Mouse (Mus musculus): ENCODE results near the gene Irgq. TPM values are rescaled to one million over a fixed set of nuclear protein-coding genes. Genes with fewer than 3 reads are reported as not detected.
A peak's percentile ranks its signal among the peaks of the same experiment; 100 is the strongest.
"Not testable (repeated sequence)": the region's sequence is repeated elsewhere in the genome, so short reads cannot be mapped to it uniquely, and the experiment has no call there.

Irgq gene
- total and polyA plus RNA-seq, 3 experiments = 4.7 to 5.8 TPM; not detected in 1

DNA sequence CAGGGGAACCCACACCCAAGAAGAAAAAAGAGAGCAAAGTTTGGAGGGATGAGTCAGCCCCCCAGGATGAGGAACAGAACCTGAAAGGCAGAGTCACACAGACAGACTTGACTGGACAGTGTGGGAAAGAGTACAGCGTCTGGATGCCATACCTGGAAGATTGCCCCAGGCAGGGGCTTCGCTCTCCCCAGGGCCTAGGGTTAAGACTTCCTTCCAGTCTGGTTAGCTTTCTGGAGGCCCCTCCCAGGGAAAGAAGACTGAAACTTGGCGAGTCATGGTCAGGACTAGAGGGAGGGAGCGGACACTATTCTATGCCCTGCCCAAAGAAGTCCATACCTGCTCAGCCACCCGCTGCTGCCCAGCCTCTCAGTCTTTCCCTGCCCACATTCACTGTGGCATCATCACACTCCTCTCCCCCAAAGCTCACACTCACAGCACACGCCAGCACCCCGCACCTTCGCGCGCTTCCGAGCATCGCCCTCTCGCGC is 49.5 kb upstream of the Irgq start:
- H3K9ac ChIP-seq (ENCODE audit: control insufficient read depth, low read depth, low read length, poor library complexity, severe bottlenecking) = no peak overlapping the region
- TF ChIP-seq UBTF (IDR thresholded peaks at IDR 0.05; ENCODE audit: borderline replicate concordance, insufficient read depth, low read depth, low read length) (no peak), E2F4 (IDR thresholded peaks at IDR 0.05; ENCODE audit: borderline replicate concordance, low read depth, low read length) (no peak)
- H3K4me1 ChIP-seq (ENCODE audit: control insufficient read depth in 1 of 2, insufficient read depth in 2 of 2, low read length in 2 of 2) = no peaks in the 10 kb centered on the region; a peak in 2 of 4 replicates
- peaks cover 1 to 2% of the 10 kb centered on the region in 2 experiments; a peak in 2 of 4 replicates for H3K27me3 ChIP-seq (ENCODE audit: control insufficient read depth in 1 of 2, insufficient read depth in 2 of 2, low read length in 2 of 2)
- H3K36me3 ChIP-seq (ENCODE audit: control insufficient read depth in 1 of 2, insufficient read depth in 2 of 2, low read length in 2 of 2) = no peaks in the 10 kb centered on the region
- H3K27ac ChIP-seq (ENCODE audit: control insufficient read depth, low read depth, low read length) = no peak overlapping the region
- no peak for DNase-seq (ENCODE audit: low read depth, low spot score)
- no peaks in the 10 kb centered on the region for H3K79me2 ChIP-seq (ENCODE audit: control insufficient read depth, insufficient read depth, low read length, poor library complexity)
- H3K9me3 ChIP-seq (replicated peaks; ENCODE audit: insufficient read depth, low read length) = no peaks in the 10 kb centered on the region
- no peak overlapping the region for H3K4me3 ChIP-seq (ENCODE audit: control insufficient read depth in 1 of 2, insufficient read depth in 1 of 2, low read depth in 2 of 2, low read length in 2 of 2)

DNA sequence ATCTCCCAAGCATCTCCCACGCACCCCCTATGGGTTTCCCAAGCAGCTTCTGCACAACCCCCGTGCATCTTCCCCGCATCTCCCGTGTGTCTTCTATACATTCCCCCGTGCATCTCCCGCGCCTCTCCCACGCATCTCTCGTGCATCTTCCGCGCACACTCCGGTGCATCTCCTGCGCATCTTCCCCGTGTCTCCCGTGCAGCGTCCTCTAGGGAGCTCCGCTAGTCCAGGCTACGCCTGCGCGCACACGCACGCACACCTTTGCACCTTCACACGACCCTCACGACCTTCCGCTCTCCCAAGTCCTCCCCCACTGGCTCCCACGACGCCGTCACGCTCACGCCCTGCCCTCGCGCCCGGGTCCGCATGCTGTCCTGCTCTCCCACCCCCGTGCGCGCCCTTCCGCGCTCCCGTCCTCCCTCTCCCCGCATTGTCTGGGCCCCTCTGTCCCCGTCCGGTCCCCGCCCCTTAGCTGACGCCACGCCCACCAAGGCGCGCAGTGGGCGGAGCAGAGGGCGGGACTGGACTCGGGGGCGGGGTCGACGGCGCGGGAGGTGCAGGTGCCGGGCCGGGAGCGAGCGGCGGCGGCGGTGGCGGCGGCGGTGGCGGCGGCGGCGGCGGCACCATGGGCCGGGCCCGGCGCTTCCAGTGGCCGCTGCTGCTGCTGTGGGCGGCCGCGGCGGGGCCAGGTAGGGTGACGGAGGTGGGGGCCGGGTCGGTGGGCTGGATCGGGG is 48.8 kb upstream of the Irgq start, which contains the start of gene Cadm4:
Gene Cadm4, plus strand, starts transcription at position 550 of the 734 bp plus-strand sequence.
- Histone ChIP-seq H3K79me2 (ENCODE audit: control insufficient read depth, insufficient read depth, low read length, poor library complexity) (no peaks in the 10 kb centered on the region), H3K36me3 (ENCODE audit: control insufficient read depth in 1 of 2, insufficient read depth in 2 of 2, low read length in 2 of 2) (no peaks in the 10 kb centered on the region), H3K9me3 (replicated peaks; ENCODE audit: insufficient read depth, low read length) (no peaks in the 10 kb centered on the region), H3K9ac (ENCODE audit: control insufficient read depth, low read depth, low read length, poor library complexity, severe bottlenecking) (no peak within 1 kb of the TSS), H3K4me3 (ENCODE audit: control insufficient read depth in 1 of 2, insufficient read depth in 1 of 2, low read depth in 2 of 2, low read length in 2 of 2) (peak within 1 kb of the TSS in 1 of 2 experiments; percentile 37; a peak in 3 of 4 replicates), H3K27me3 (ENCODE audit: control insufficient read depth in 1 of 2, insufficient read depth in 2 of 2, low read length in 2 of 2) (peaks cover 1 to 2% of the 10 kb centered on the region in 2 experiments; a peak in 2 of 4 replicates), H3K4me1 (ENCODE audit: control insufficient read depth in 1 of 2, insufficient read depth in 2 of 2, low read length in 2 of 2) (no peaks in the 10 kb centered on the region; a peak in 2 of 4 replicates), H3K27ac (ENCODE audit: control insufficient read depth, low read depth, low read length) (no peak within 1 kb of the TSS)
- DNase-seq (ENCODE audit: low read depth, low spot score) = peak; percentile 55
- TF ChIP-seq NELFE (IDR thresholded peaks at IDR 0.05; ENCODE audit: low read depth, low read length) (no peak), POLR2A (IDR thresholded peaks at IDR 0.05; ENCODE audit: control insufficient read depth in 1 of 2, insufficient read depth in 1 of 2, low read depth in 1 of 2, low read length in 2 of 2, poor library complexity in 1 of 2) (peak in 1 of 2 experiments; percentile 38; a peak in 1 of 4 replicates)

DNA sequence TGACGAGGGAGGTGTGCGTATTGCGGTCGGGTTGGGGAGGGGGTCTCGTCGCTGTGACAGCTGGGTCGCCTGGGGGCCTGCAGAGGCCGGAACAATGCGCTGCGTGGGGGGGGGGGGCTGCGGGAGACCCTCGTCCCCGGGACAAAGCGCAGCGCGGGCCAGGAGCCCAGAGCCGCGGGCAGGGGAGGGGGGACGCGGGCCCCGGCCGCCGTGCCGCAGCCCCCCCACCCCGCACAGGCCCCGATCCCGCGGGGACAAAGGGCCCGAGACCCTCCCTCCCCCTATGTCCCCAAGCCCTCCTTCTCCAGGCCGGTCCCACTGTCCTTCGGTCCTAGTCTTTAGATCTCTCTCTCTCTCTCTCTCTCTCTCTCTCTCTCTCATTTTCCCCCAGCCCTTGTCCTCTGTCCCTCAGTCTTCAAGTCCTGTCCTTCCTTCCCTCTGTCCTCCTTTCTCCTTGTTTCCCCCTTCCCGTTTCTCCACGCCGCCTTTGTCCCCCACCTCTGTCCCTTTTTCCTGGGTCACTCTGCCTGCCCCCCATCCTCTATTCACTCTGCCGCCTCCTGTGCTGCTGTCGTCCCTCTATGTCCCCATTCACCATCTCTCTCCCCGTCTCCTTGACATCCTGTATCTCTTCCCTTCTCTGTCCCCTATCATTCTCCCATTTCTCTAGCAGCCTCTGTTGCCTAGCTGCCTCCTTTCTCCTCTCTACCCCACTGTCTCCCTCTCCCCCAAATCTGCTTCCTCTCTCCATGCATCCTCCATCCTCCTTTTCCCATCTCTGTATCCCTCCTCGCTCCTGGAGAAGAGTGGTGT is 48.1 kb upstream of the Irgq start:
- no peaks in the 10 kb centered on the region for H3K9me3 ChIP-seq (replicated peaks; ENCODE audit: insufficient read depth, low read length)
- no peaks in the 10 kb centered on the region for H3K36me3 ChIP-seq (ENCODE audit: control insufficient read depth in 1 of 2, insufficient read depth in 2 of 2, low read length in 2 of 2)
- no peak overlapping the region for H3K9ac ChIP-seq (ENCODE audit: control insufficient read depth, low read depth, low read length, poor library complexity, severe bottlenecking)
- no peaks in the 10 kb centered on the region for H3K79me2 ChIP-seq (ENCODE audit: control insufficient read depth, insufficient read depth, low read length, poor library complexity)
- no peak overlapping the region for H3K27ac ChIP-seq (ENCODE audit: control insufficient read depth, low read depth, low read length)
- H3K4me3 ChIP-seq (ENCODE audit: control insufficient read depth in 1 of 2, insufficient read depth in 1 of 2, low read depth in 2 of 2, low read length in 2 of 2) = no peak overlapping the region; a peak in 1 of 4 replicates
- DNase-seq (ENCODE audit: low read depth, low spot score) = no peak
- no peak for TF ChIP-seq TAL1 (IDR thresholded peaks at IDR 0.05; ENCODE audit: low read length)
- no peak for TF ChIP-seq TBP (IDR thresholded peaks at IDR 0.05; ENCODE audit: low read depth, low read length)
- TF ChIP-seq GATA1 (IDR thresholded peaks at IDR 0.05; ENCODE audit: low read depth, low read length) = no peak
- no peak for TF ChIP-seq SMC3 (IDR thresholded peaks at IDR 0.05; ENCODE audit: low read depth, low read length)
- no peak for TF ChIP-seq RCOR1 (IDR thresholded peaks at IDR 0.05; ENCODE audit: low read depth, low read length)
- no peak for TF ChIP-seq CTCF (IDR thresholded peaks at IDR 0.05 in 2 of 3, conservative IDR thresholded peaks at IDR 0.05 in 1 of 3; ENCODE audit: control insufficient read depth in 1 of 3, insufficient read depth in 1 of 3, low read depth in 2 of 3, low read length in 3 of 3, poor library complexity in 1 of 3, severe bottlenecking in 1 of 3)
- no peak for TF ChIP-seq ETS1 (IDR thresholded peaks at IDR 0.05; ENCODE audit: low read depth, low read length)
- no peak for TF ChIP-seq MAZ (IDR thresholded peaks at IDR 0.05; ENCODE audit: low read depth, low read length)
- no peak for TF ChIP-seq ZNF384 (IDR thresholded peaks at IDR 0.05; ENCODE audit: low read depth, low read length)
- no peak for TF ChIP-seq USF2 (IDR thresholded peaks at IDR 0.05; ENCODE audit: borderline replicate concordance in 1 of 2, insufficient read depth in 1 of 2, low read depth in 1 of 2, low read length in 2 of 2)
- TF ChIP-seq POLR2A (IDR thresholded peaks at IDR 0.05; ENCODE audit: control insufficient read depth in 1 of 2, insufficient read depth in 1 of 2, low read depth in 1 of 2, low read length in 2 of 2, poor library complexity in 1 of 2) = no peak
- TF ChIP-seq JUND (IDR thresholded peaks at IDR 0.05; ENCODE audit: low read depth, low read length) = no peak
- TF ChIP-seq KAT2A (conservative IDR thresholded peaks at IDR 0.05; ENCODE audit: low read depth, low read length) = no peak
- TF ChIP-seq POLR2AphosphoS2 (IDR thresholded peaks at IDR 0.05; ENCODE audit: low read length) = no peak
- no peak for TF ChIP-seq CHD2 (IDR thresholded peaks at IDR 0.05; ENCODE audit: low read length)
- peaks cover 1 to 2% of the 10 kb centered on the region in 2 experiments; a peak in 2 of 4 replicates for H3K27me3 ChIP-seq (ENCODE audit: control insufficient read depth in 1 of 2, insufficient read depth in 2 of 2, low read length in 2 of 2)
- no peaks in the 10 kb centered on the region; a peak in 2 of 4 replicates for H3K4me1 ChIP-seq (ENCODE audit: control insufficient read depth in 1 of 2, insufficient read depth in 2 of 2, low read length in 2 of 2)

GRCm38 (mm10) chr7:24483291-24483690 is 47.2 kb upstream of the Irgq start:
- not testable (repeated sequence) for H3K79me2 ChIP-seq (ENCODE audit: control insufficient read depth, insufficient read depth, low read length, poor library complexity); H3K9ac ChIP-seq (ENCODE audit: control insufficient read depth, low read depth, low read length, poor library complexity, severe bottlenecking); H3K36me3 ChIP-seq (ENCODE audit: control insufficient read depth in 1 of 2, insufficient read depth in 2 of 2, low read length in 2 of 2); H3K27me3 ChIP-seq (ENCODE audit: control insufficient read depth in 1 of 2, insufficient read depth in 2 of 2, low read length in 2 of 2); H3K9me3 ChIP-seq (replicated peaks; ENCODE audit: insufficient read depth, low read length); H3K4me1 ChIP-seq (ENCODE audit: control insufficient read depth in 1 of 2, insufficient read depth in 2 of 2, low read length in 2 of 2); H3K27ac ChIP-seq (ENCODE audit: control insufficient read depth, low read depth, low read length); H3K4me3 ChIP-seq (ENCODE audit: control insufficient read depth in 1 of 2, insufficient read depth in 1 of 2, low read depth in 2 of 2, low read length in 2 of 2); DNase-seq (ENCODE audit: low read depth, low spot score)

All from MEL (cell line).